Mouse (Mus musculus) thymus, adult 2 months (tissue): ENCODE data around the gene Fam207a.

Experiments used
- CTCF ChIP-seq: fragments of 200-500 bp; IDR thresholded peaks from 2 replicates; pipeline ENCODE4 v1.5.1; 2012; ENCODE audit warnings: mild to moderate bottlenecking, control low read depth, low read length, moderate library complexity, borderline replicate concordance; ENCODE audit not compliant: control insufficient read depth, poor library complexity, insufficient read depth; ENCODE audit errors: extremely low read depth
- POLR2A ChIP-seq: fragments of 200-500 bp; IDR thresholded peaks from 2 replicates; pipeline ENCODE4 v1.6.1; 2012; ENCODE audit warnings: mild to moderate bottlenecking, low read length, control low read depth, moderate library complexity; ENCODE audit not compliant: control insufficient read depth, poor library complexity, insufficient read depth; ENCODE audit errors: extremely low read depth

GRCm38 (mm10) chr10:77465902-77466301 lies 49.7 kb downstream of the Fam207a start:
- TF ChIP-seq CTCF = no peak
- no peak for TF ChIP-seq POLR2A
